Mouse (Mus musculus): Measurements from ENCODE around the gene Erlec1.

- TF ChIP-seq CTCF (IDR thresholded peaks at IDR 0.05; ENCODE audit: low read depth): no peak
- TF ChIP-seq EP300 (IDR thresholded peaks at IDR 0.05; ENCODE audit: low read depth): no peak
These were observed 32.5 kb upstream of the Erlec1 start for GRCm38 (mm10) chr11:30986625-30987017.

Measured in liver, embryonic 14.5 days (tissue).